Mouse (Mus musculus): ENCODE data around the gene Wnt7a.

GRCm38 (mm10) chr6:91414890-91415289 is 3.7 kb upstream of the Wnt7a start:
- TF ChIP-seq CTCF (conservative IDR thresholded peaks at IDR 0.05; ENCODE audit: insufficient read depth, insufficient read length, low read depth, low read length) = peak; percentile 74
- no peak for TF ChIP-seq POLR2A (IDR thresholded peaks at IDR 0.05; ENCODE audit: low read depth, low read length)

All from kidney, adult 2 months (tissue).